Mouse (Mus musculus): ENCODE measurements around the gene Gm49342.
"Not testable (repeated sequence)": the region's sequence is repeated elsewhere in the genome, so short reads cannot be mapped to it uniquely, and the experiment has no call there.

GRCm38 (mm10) chr14:50973054-50973453, 28.7 kb downstream of the Gm49342 start:
- not testable (repeated sequence) for TF ChIP-seq EP300, CTCF (IDR thresholded peaks at IDR 0.05; ENCODE audit: low read depth)

Measured in heart, postnatal 0 days (tissue).